Mouse (Mus musculus): ENCODE measurements around the gene Tspan4. TPM values are rescaled to one million over a fixed set of nuclear protein-coding genes. Genes with fewer than 3 reads are reported as not detected.

The Tspan4 gene
- total RNA-seq, 1 experiment: 75.9 TPM

DNA sequence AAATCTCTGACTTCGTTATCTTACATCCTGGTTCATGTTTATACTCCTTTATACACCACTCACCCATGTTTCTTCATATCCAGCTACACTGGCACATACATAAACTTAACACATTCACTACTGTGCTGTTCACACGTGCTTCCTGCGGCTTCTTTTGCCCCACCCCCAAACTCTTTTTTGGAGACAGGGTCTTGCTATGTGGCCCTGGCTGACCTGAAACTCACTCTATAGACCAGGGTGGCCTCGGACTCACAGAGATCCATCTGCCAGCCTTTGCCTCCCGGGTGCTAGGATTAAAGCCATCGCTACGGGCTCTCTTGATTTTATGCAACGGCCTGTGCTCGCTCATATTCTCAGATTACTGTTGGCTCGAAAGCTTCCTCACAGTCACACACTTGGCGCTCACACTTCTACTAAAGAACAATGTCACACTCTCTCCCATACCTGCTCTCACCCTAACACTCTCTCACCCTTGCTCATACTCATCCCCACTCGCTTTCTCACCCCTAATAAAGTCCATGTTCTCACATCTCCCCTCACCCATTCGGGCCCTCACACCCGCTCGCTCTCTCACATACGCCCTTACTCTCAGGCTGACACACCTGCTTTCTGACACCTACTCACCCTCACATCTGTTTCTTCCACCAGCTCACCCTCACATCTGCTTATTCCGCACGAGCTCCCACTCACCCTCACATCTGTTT, 64.0 kb downstream of the Tspan4 start:
- TF ChIP-seq CHD2 (IDR thresholded peaks at IDR 0.05; ENCODE audit: low read depth, low read length): no peak
- no peak for TF ChIP-seq MAFK (IDR thresholded peaks at IDR 0.05; ENCODE audit: insufficient read depth, low read depth, low read length)
- TF ChIP-seq HCFC1 (IDR thresholded peaks at IDR 0.05; ENCODE audit: borderline replicate concordance, insufficient read depth, low read length): no peak
- TF ChIP-seq ZC3H11A (IDR thresholded peaks at IDR 0.05; ENCODE audit: borderline replicate concordance, low read depth, low read length): no peak
- TF ChIP-seq ZNF384 (IDR thresholded peaks at IDR 0.05; ENCODE audit: low read depth, low read length): no peak
- Histone ChIP-seq H3K36me3 (ENCODE audit: control insufficient read depth, insufficient read depth, low read length, poor library complexity, severe bottlenecking) (no peaks in the 10 kb centered on the region), H3K9ac (ENCODE audit: insufficient read depth, low read depth, low read length, poor library complexity, severe bottlenecking) (peak overlapping the region; percentile 92), H3K4me1 (ENCODE audit: control insufficient read depth in 2 of 2, insufficient read depth in 2 of 2, low read length in 2 of 2, poor library complexity in 1 of 2) (peaks cover 0 to 3% of the 10 kb centered on the region in 2 experiments; a peak in 1 of 4 replicates), H3K27ac (ENCODE audit: insufficient read depth, low read depth, low read length, poor library complexity, severe bottlenecking) (peak overlapping the region; percentile 26; the same call in 1 of the 2 replicates), H3K4me3 (ENCODE audit: insufficient read depth in 1 of 2, low read depth in 1 of 2, low read length in 2 of 2, poor library complexity in 1 of 2, severe bottlenecking in 1 of 2) (peak overlapping the region; percentile 90 to 95), H3K9me3 (ENCODE audit: control insufficient read depth, insufficient read depth, low read depth, low read length) (no peaks in the 10 kb centered on the region)
- DNase-seq (ENCODE audit: low read depth, low spot score): no peak
- in situ Hi-C loops (cut with MboI; ENCODE audit: low sequenced_read_pairs in 2 of 2, unreplicated experiment in 2 of 2): no loop called here

GRCm38 (mm10) chr7:141539556-141540311, 64.7 kb downstream of the Tspan4 start, which contains the start of gene Chid1:
Gene Chid1 (minus strand): TSS chr7:141539857.
- Histone ChIP-seq H3K36me3 (ENCODE audit: control insufficient read depth, insufficient read depth, low read length, poor library complexity, severe bottlenecking) (no peaks in the 10 kb centered on the region), H3K27ac (ENCODE audit: insufficient read depth, low read depth, low read length, poor library complexity, severe bottlenecking) (peak within 1 kb of the TSS; percentile 26; the same call in 1 of the 2 replicates), H3K9ac (ENCODE audit: insufficient read depth, low read depth, low read length, poor library complexity, severe bottlenecking) (peak within 1 kb of the TSS; percentile 92), H3K4me3 (ENCODE audit: insufficient read depth in 1 of 2, low read depth in 1 of 2, low read length in 2 of 2, poor library complexity in 1 of 2, severe bottlenecking in 1 of 2) (peak within 1 kb of the TSS; percentile 90 to 95), H3K9me3 (ENCODE audit: control insufficient read depth, insufficient read depth, low read depth, low read length) (no peaks in the 10 kb centered on the region), H3K4me1 (ENCODE audit: control insufficient read depth in 2 of 2, insufficient read depth in 2 of 2, low read length in 2 of 2, poor library complexity in 1 of 2) (peaks cover 0 to 3% of the 10 kb centered on the region in 2 experiments; a peak in 1 of 4 replicates)
- in situ Hi-C loops (cut with MboI; ENCODE audit: low sequenced_read_pairs in 2 of 2, unreplicated experiment in 2 of 2): no loop called here
- peak; percentile 99 for DNase-seq (ENCODE audit: low read depth, low spot score)
- TF ChIP-seq HCFC1 (IDR thresholded peaks at IDR 0.05; ENCODE audit: borderline replicate concordance, insufficient read depth, low read length) (no peak), MAFK (IDR thresholded peaks at IDR 0.05; ENCODE audit: insufficient read depth, low read depth, low read length) (no peak), ZNF384 (IDR thresholded peaks at IDR 0.05; ENCODE audit: low read depth, low read length) (no peak), ZC3H11A (IDR thresholded peaks at IDR 0.05; ENCODE audit: borderline replicate concordance, low read depth, low read length) (no peak), CHD2 (IDR thresholded peaks at IDR 0.05; ENCODE audit: low read depth, low read length) (no peak)

- Histone ChIP-seq H3K9me3 (ENCODE audit: control insufficient read depth, insufficient read depth, low read depth, low read length) (no peaks in the 10 kb centered on the region), H3K4me1 (ENCODE audit: control insufficient read depth in 2 of 2, insufficient read depth in 2 of 2, low read length in 2 of 2, poor library complexity in 1 of 2) (peaks cover 0 to 3% of the 10 kb centered on the region in 2 experiments; a peak in 1 of 4 replicates), H3K27ac (ENCODE audit: insufficient read depth, low read depth, low read length, poor library complexity, severe bottlenecking) (no peak overlapping the region), H3K4me3 (ENCODE audit: insufficient read depth in 1 of 2, low read depth in 1 of 2, low read length in 2 of 2, poor library complexity in 1 of 2, severe bottlenecking in 1 of 2) (peak overlapping the region; percentile 90 to 95), H3K36me3 (ENCODE audit: control insufficient read depth, insufficient read depth, low read length, poor library complexity, severe bottlenecking) (no peaks in the 10 kb centered on the region), H3K9ac (ENCODE audit: insufficient read depth, low read depth, low read length, poor library complexity, severe bottlenecking) (peak overlapping the region; percentile 70)
- DNase-seq (ENCODE audit: low read depth, low spot score): no peak
- in situ Hi-C loops (cut with MboI; ENCODE audit: low sequenced_read_pairs in 2 of 2, unreplicated experiment in 2 of 2): no loop called here
- TF ChIP-seq ZC3H11A (IDR thresholded peaks at IDR 0.05; ENCODE audit: borderline replicate concordance, low read depth, low read length): no peak
- TF ChIP-seq CHD2 (IDR thresholded peaks at IDR 0.05; ENCODE audit: low read depth, low read length): no peak
- no peak for TF ChIP-seq HCFC1 (IDR thresholded peaks at IDR 0.05; ENCODE audit: borderline replicate concordance, insufficient read depth, low read length)
- TF ChIP-seq MAFK (IDR thresholded peaks at IDR 0.05; ENCODE audit: insufficient read depth, low read depth, low read length): no peak
- TF ChIP-seq ZNF384 (IDR thresholded peaks at IDR 0.05; ENCODE audit: low read depth, low read length): no peak
Measured at GRCm38 (mm10) chr7:141540312-141541081, 65.5 kb downstream of the Tspan4 start.

- TF ChIP-seq MAFK (IDR thresholded peaks at IDR 0.05; ENCODE audit: insufficient read depth, low read depth, low read length) (no peak), ZC3H11A (IDR thresholded peaks at IDR 0.05; ENCODE audit: borderline replicate concordance, low read depth, low read length) (no peak), ZNF384 (IDR thresholded peaks at IDR 0.05; ENCODE audit: low read depth, low read length) (no peak), CHD2 (IDR thresholded peaks at IDR 0.05; ENCODE audit: low read depth, low read length) (no peak), HCFC1 (IDR thresholded peaks at IDR 0.05; ENCODE audit: borderline replicate concordance, insufficient read depth, low read length) (no peak)
- in situ Hi-C loops (cut with MboI; ENCODE audit: low sequenced_read_pairs in 2 of 2, unreplicated experiment in 2 of 2): no loop called here
- H3K27ac ChIP-seq (ENCODE audit: insufficient read depth, low read depth, low read length, poor library complexity, severe bottlenecking): no peak overlapping the region
- no peaks in the 10 kb centered on the region for H3K36me3 ChIP-seq (ENCODE audit: control insufficient read depth, insufficient read depth, low read length, poor library complexity, severe bottlenecking)
- H3K4me1 ChIP-seq (ENCODE audit: control insufficient read depth in 2 of 2, insufficient read depth in 2 of 2, low read length in 2 of 2, poor library complexity in 1 of 2): peaks cover 0 to 3% of the 10 kb centered on the region in 2 experiments; a peak in 1 of 4 replicates
- H3K4me3 ChIP-seq (ENCODE audit: insufficient read depth in 1 of 2, low read depth in 1 of 2, low read length in 2 of 2, poor library complexity in 1 of 2, severe bottlenecking in 1 of 2): no peak overlapping the region
- DNase-seq (ENCODE audit: low read depth, low spot score): no peak
- no peaks in the 10 kb centered on the region for H3K9me3 ChIP-seq (ENCODE audit: control insufficient read depth, insufficient read depth, low read depth, low read length)
- H3K9ac ChIP-seq (ENCODE audit: insufficient read depth, low read depth, low read length, poor library complexity, severe bottlenecking): no peak overlapping the region
Measured at GRCm38 (mm10) chr7:141541681-141542080, 66.6 kb downstream of the Tspan4 start.
